Mouse (Mus musculus) adrenal gland, adult 2 months (tissue): ENCODE measurements around the gene Adamtsl3. TPM values are rescaled to one million over a fixed set of nuclear protein-coding genes. Genes with fewer than 3 reads are reported as not detected.
A peak's percentile ranks its signal among the peaks of the same experiment; 100 is the strongest.

Experiments
- DNase-seq: peaks from one replicate; pipeline ENCODE4 v3.0.0; 2021
- polyA plus RNA-seq: library from polyadenylated mRNA; depleted of rRNA; stranded (reverse); fragments of >200 nt; gene quantifications from 2 replicates; pipeline ENCODE4 v1.2.3, GENCODE M21; 2012
- total RNA-seq, 2 experiments: library from RNA; stranded (reverse); gene quantifications; 2 replicates each; pipeline ENCODE4 v1.2.3; 2021

The Adamtsl3 gene
- total and polyA plus RNA-seq, 3 experiments = 0.64 to 2.3 (median 1.4) TPM

DNA sequence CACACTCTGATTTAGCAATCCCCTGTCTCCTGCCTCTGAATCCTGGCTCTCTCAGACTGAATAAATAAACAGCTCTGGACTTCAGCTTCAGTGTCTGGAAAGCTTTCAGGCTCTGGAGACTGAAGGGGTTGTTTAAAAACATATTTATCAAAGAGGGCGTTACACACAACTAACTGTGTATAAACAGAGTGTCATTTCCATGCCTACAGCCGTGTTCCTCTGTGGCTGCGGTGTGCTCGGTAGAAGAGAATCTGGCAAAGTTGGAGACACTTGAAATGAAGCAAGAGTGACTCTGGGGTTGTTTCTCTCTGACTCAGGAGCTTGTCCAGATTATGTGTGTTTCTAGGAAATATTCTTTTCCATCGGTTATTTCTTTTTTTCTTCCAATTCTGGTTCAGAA, 167.0 kb downstream of the Adamtsl3 start:
- no peak for DNase-seq

DNA sequence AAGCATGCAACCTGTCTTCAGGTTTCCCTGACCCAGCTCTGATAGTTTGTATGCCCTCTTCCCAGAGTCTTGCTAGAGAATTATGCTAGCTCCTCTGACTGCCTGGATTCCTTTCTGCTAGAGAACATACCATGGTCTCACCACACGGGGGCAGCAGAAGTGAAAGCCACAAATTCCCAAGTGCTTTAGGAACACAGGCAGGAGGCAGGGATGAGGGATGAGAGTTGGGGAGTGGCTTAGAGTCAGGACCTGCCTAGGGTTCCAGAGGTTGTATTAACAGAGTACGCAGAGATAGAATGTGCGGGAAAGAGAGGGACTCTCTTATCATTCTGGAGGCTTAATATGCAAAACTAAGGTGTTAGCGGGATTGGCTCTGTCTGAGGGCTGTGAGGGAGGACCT, 168.6 kb downstream of the Adamtsl3 start:
- peak; percentile 43 for DNase-seq

DNA sequence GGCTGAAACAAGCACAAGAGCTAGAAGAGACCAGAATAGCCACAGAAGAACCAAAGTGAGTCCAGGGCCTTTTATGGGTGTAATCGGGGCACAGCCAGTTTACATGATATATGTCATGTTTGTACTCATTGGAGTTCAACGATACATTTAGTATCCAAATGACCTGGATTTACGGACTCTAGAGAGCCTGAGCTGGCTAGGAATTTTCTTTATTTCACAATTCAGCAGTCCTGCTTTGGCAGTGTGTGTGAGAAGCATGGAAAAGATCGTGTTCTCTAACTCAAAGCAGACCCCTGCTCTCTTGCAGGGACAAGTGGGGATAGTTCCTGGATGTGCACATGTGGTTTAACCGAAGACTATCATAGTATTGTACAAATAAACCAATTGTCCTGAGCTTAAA, 195.1 kb downstream of the Adamtsl3 start:
- DNase-seq = no peak

DNA sequence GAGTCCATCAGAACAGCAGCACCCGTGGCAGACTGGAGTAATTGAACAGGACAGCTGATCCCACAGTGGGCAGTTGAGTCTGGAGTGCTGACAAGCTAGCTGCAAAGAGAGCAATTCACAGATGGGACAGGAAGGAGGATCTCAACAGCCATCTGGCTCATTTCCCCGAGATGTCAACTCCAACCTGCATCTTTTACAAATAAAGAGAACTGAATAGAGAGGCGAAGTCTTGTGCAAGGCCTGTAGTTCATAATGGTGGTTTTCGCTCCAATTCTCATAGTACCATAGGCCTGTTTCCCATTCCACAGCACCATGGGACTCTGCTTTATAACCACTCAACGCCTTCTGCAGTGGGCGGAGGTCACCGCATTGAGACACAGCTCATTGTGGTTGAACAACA, 195.9 kb downstream of the Adamtsl3 start:
- DNase-seq = no peak

DNA sequence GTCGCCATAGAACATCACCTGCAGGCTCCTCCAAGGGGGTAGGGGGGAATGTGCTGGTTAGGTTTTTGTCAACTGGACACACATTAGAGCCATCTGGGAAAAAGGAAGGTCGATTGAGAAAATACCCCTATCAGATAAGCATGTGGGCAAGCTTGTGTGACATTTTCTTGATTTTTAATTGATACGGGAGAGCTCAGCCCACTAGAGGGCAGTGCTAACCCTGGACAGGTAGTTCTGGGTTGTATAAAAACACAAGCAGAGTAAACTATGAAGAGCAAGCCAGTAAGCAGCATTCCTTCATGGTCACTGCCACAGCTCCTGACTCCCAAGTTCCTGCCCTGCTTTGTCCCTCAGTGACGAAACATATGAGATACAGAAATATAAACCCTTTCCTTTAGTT, 197.7 kb downstream of the Adamtsl3 start:
- DNase-seq = no peak

DNA sequence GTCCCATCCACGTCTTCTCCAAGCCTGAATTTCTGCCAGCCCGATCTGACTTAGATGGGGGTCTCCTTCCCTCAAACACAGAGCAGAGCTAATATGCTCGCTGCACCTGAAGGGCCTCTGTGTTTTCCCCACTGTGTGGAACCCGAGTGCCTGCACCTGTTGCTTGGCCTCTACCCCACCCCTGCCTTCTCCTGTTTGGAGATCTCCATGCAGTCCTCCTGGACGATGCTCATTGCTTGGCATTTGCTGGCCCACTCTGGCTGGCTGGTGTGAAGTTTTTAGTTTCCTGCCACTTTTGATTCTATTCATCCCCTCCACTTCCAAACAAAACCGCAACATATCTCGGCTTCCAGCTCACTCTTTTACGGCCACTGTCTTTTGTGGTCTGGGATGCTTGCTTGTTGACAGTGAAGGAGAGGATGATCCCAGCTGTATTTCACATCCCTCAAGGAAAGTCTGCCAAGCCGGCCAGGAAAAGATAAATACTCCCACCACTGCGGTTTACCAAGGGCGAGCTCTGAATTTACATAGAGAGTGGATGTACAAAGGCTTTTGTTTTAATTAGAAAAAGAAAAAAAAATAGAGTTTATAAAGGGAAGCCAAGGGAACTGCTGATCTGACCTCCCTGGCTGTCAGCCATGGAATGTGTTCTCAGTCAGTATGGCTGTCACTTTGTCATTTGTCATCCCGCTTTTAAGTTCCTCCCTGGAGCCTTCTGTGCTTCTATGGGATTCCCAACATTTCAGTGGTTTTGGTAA, 198.4 kb downstream of the Adamtsl3 start:
- peak; percentile 14 for DNase-seq

DNA sequence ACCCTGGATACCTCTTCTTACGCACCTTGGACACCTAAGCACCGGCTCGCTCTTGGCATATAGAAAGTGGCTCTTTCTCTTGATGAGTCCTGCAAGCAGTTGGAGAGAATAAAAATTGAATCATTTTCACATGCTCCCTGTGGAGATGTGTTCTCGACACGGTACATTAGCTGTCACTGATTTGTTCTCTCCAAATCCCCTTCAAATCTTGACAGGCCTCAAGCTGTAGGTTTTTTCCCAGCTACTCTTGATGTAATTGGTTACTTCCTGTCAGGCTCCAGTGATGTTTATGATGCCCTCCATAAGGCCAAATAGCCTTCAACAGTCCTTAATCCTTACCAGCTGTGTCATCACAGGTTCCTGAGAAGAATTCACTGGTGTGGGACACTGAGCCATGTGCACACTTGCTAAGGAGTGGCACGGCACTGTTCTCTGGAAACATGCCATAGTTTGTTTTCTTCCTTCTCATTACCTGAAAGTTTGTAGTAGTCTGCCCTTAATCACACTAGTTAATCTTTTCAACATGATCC, 209.0 kb downstream of the Adamtsl3 start:
- DNase-seq = no peak

DNA sequence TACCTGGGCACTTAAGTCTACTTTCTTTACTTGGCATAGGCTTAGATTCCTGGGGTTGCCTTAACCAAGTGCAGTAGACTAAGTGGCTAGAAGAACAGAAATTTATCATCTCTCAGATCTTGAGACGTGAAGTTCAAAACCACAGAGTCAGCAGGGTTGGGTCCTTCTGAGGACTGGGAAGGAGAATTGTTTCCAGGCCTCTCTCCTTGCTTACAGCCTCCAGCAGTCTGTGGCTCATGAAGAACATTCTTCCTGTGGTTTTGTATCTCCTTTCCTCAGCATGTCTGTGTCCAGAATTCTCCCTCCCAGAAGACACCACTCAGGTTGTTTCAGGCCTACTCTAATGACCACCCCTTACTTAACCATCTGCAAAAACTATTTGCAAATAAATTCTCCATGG, 216.5 kb downstream of the Adamtsl3 start:
- DNase-seq = no peak

DNA sequence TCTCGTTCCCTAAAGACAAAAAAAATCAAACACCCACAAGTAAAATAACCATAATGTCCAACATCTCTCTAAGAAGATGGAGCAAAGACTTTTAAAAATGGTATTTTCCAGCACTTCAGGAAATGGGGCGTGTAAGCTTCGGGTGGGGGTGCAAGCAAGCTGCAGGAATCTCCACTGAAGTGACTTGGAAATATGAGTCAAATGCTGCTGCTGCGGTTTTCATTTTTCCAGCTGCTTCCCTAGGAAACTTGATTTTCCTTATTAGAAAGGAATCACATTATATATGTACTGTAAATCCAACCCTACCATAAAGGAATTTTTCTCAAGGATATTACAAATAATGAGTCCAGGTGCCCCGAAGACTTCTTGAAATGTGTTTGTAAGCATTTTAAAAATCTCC, 220.3 kb downstream of the Adamtsl3 start:
- DNase-seq = no peak

DNA sequence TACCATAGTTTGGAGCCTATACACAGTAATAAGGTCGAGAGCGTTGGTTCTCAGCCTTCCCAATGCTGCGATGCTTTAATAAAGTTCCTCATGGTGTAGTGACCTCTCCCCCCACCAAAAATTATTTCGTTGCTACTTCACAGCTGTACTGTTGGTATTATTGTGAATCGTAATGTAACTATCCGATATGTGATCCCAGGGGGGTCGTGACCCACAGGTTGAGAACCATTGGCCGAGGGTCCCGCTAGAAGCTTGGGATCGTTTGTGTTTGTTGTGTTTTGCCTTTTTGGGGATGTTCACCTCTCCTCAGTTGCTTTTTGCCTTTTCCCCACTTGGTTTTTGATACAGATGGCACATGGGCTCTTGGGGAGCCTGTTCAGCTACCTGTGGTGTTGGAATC, 220.9 kb downstream of the Adamtsl3 start:
- no peak for DNase-seq

DNA sequence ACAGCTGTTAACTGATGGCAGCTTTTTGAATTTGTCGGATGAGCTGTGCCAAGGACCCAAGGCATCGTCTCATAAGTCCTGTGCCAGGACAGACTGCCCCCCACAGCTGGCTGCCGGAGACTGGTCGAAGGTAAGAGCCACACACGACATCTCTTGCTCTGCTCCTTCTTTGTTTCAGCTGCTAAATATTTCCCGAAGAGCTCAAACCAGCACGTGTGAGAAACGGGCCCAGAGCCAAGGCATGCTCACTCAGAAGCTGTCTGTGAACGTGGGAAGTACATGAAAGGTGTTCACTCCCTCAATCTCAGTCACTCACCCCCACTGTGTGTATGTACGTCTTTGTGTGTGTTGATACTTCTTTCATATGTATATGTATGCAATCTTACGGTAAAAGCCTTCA, 221.6 kb downstream of the Adamtsl3 start:
- DNase-seq = no peak

DNA sequence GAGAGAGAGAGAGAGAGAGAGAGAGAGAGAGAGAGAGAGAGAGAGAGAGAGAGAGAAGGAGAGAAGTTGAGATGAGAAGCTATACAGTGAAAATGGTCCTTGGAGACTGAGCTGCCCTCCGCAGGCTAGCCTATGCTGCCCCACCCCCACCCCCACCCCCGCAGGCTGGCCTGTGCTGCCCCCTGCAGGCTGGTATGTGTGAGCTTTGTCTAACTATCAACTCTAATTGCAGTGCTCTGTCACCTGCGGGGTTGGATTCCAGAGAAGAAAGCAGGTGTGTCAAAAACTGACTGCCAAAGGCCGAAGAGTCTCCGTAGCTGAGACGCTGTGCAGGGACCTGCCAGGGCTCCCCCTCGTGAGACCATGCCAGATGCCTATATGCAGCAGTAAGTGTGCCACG, 231.2 kb downstream of the Adamtsl3 start:
- DNase-seq = no peak

DNA sequence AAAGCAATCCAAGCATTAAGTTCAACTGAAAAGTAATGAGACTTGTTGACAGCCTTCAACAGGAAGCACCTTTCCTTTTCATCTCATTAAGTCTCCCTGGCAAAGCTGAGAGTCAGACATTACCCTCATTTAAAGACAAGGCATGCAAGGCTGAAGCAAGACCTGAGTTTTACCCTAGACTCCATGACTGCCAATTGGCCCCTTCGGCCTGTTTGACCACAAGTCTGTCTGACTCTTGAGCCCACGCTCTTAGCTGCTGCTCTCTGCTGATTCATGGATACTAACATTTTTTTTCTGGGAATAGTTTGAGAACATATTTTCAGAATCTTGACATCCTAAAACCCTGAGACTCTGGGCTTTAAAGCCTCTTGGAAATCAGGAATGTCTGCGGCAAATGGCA, 232.3 kb downstream of the Adamtsl3 start:
- DNase-seq = no peak

DNA sequence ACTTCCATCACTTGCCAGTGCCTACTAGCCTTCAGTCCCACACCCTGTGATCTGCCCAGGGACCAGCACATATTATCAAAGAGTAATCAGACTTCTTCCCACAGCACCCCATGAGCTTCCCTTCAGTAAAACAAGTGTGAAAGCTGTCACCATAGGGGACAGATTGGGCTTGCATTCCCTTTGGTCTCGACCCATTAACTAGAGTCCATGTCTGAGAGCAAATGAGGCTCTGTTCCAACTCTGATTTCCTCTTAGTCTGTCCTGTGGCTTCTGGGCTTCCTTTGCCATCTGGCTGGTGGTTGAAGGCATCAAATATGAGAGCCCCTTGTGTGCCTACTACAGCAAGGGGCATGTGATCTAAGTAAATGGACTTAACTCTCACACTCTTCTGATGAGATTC, 237.5 kb downstream of the Adamtsl3 start:
- DNase-seq = no peak

DNA sequence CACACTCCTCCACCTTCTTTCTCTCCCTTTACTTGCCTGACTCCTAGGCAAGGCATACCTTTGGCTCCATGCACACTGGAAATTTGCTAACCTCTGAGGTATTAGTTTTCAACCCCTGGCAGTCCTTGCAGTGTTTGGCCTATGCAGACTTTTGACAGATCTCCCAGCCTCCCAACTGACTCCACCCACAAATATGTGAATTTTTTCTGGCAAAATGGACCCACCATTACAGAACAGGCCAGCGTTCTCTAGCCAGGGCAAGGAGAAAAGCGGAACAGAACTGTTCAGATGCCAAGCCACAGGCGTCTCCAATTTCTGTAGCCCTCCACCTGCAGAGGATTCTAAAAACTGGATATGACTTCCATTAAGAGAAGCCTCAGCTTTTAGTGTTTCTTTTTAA, 244.5 kb downstream of the Adamtsl3 start:
- no peak for DNase-seq

DNA sequence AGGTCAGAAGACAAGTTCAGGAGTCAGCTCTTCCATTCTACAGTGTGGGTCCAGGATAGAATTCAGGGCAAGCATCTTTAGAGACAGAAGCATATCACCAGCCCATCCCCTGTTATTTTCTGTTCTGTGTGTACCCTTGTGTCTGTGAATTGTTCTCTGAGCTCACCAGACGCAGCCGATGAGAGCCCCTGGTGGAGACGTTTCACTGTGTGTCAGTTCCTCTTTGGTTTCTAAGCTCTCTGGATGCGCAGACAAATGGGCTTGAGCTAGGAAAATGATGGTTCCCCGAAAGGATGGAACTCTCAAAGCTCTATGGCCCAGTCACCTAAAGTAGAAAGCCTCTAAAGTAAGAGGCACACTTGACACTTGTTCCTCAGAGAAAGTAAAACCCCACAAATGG, 246.3 kb downstream of the Adamtsl3 start:
- DNase-seq = no peak

DNA sequence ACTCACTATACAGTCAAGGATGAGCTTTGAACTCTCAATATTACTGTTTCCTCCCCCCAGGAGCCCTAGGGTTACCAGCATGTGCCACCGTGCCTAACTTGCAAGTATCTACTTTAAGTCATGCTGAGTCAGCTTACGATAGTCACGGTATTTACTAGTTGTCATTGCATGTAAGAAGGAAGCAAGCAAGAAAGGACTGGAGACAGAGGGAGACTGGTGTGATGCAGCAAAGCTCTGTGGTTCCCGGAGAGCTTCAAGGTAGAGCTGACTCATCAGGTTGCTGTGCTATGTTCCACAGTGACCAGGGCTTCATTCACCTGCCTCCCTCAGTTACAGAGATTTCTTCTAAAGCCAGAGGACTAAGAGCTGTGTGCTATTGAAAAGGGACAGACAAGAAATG, 247.0 kb downstream of the Adamtsl3 start:
- no peak for DNase-seq

DNA sequence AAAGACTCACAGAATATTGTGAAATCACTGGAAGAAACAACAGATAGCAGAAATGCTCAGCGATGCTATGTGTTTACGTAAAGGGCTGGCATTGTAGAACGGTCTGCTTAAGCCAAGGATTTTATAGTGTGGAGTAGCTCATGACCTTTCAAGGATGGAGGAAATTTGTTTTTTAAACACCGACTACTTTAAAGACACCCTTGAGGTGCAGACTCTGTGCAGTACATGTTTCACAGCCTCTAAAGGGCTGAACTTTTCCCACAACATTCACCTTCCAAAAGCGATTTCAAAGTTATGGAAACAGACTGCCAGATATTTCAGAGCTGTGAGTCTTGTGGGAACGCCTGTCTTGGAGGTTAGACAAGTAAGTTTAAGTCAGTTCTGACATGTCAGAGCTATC, 255.4 kb downstream of the Adamtsl3 start:
- DNase-seq = no peak

DNA sequence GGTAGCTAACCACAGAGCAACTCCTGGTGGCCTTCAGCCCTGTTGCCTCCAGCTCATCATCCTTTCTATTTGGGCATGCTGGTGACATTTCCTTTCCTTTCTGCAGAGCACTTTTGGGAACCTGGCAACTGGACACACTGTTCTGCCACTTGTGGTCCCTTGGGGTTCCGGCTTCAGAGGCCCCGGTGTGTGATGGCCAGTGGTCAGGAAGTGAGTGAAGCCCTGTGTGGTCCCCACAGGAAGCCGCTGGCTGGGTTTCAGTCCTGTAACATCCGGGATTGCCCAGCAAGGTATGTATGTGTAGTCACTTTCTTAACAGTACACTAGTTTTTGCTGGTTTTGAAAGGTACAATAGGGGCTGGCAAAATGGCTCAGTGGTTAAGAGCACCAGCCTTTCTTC, 266.5 kb downstream of the Adamtsl3 start:
- DNase-seq = no peak

DNA sequence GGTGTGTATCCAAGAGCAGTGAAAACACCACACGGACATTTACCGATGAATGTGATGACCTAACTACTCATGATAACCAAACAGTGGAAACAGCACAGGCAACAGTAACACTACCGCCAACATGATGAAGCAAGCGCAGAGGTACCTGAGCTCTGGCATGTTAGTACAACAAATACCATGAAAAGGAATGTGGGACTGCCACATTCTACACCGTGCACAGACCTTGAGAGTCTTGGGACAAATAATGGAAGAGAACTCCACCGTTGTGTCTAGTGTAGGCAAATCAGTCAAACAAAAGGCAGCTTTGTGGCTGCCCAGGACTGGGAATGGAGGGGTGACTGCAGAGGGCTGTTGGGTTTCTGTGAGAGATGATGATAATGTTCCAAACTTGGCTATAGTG, 269.9 kb downstream of the Adamtsl3 start:
- DNase-seq = no peak

DNA sequence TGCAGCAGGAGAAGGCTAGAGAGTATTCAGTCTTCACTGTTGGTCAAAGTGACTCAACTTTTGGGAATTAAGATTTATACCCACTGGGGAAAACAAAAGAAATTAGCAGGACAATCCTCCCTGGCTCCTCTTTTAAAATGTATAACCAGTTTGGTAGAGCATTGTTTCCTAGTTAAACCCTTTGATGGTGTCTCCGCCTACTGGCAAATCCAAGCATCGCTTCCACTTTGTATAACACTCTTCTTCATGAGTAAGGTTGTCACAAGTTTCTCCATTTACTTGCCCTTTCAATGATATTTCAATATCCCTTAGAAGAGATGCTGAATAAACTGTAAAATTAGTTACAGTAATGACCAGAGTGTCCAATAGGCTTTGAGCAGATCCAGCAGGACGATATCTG, 274.1 kb downstream of the Adamtsl3 start:
- DNase-seq = no peak

DNA sequence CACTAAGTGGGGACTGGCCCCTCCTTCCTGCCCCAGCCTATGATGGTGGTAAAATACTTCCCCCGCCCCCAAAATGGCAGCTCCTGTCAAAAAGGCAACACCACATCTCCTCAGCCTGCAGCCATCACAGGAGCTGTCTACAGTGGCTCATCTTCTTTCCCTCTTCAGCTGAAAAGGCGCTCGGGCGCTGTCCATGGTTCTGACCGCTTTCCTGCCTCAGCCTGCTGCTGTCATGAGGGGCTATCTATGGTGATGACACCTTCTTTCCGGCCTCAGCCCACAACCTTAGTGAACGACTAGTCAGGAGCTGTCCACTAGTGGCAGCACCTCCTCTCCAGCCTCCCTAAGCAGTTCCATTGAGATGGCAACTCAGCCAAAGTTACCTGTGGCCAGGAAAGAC, 289.8 kb downstream of the Adamtsl3 start:
- DNase-seq = peak; percentile 13

DNA sequence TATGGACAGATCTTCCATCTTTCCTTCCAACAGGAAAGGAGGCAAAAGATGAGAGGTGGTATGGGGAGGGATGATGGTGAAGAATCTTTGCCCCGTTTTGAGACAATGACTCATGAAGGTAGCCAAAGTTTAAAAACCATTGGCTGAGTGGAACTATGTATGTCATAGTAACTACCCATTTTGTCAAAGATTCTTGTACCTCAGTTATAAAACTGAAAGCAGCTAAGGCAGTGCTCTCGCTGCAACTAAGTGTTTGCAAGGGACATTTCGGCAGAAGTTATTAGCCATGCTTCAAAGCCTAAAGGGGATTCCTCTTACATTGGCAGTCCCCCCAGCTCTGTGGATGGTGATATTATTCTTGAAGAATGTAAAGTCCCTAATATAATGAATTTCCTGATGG, 311.7 kb downstream of the Adamtsl3 start:
- DNase-seq = no peak

DNA sequence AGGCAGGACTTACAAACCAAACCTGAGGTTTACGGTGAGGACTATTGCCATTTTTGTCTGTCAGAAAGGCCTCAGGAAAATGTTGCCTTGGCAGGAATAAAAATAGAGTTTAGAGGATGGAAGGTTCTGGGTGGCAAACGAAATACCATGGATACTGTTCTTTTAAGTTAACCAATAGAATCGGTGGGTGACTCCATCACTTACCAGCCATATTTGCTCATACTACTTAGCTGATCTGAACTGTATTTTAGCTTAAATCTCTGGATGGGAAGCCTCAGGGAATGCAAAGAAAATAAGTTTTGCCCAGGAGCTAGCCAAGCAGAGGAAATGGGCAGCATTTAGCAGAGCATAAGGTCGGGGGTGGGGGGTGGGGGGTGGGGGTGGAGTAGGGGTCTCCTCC, 312.4 kb downstream of the Adamtsl3 start:
- no peak for DNase-seq
